Mouse (Mus musculus) midbrain, embryonic 15.5 days (tissue): ENCODE results near the gene Als2cl. TPM values are rescaled to one million over a fixed set of nuclear protein-coding genes. Genes with fewer than 3 reads are reported as not detected.

Experiments used
- ATAC-seq: fragments of 200-750 bp; cut with Nextera tagmentation; replicated peaks from 2 replicates; pipeline ENCODE4 v1.8.0; 2017; ENCODE audit warnings: moderate TSS enrichment
- H3K27ac ChIP-seq: fragments of 300-500 bp; sonication (generic); 2 replicates; pipeline ENCODE4 v1.5.1; 2015; ENCODE audit warnings: mild to moderate bottlenecking, inconsistent platforms
- H3K27me3 ChIP-seq: fragments of 300-500 bp; sonication (generic); replicated peaks from 2 replicates; pipeline ENCODE4 v1.6.1; 2015; ENCODE audit warnings: inconsistent platforms
- H3K36me3 ChIP-seq: fragments of 300-500 bp; sonication (generic); replicated peaks from 2 replicates; pipeline ENCODE4 v1.6.1; 2015; ENCODE audit warnings: inconsistent platforms
- H3K4me1 ChIP-seq: fragments of 300-500 bp; sonication (generic); 2 replicates; pipeline ENCODE4 v1.6.1; 2015; ENCODE audit warnings: inconsistent platforms
- H3K4me2 ChIP-seq: fragments of 300-500 bp; sonication (generic); 2 replicates; pipeline ENCODE4 v1.6.1; 2015; ENCODE audit warnings: inconsistent platforms, mild to moderate bottlenecking, moderate library complexity
- H3K4me3 ChIP-seq: fragments of 300-500 bp; sonication (generic); 2 replicates; pipeline ENCODE4 v1.5.1; 2015; ENCODE audit warnings: mild to moderate bottlenecking, inconsistent platforms
- H3K9ac ChIP-seq: fragments of 300-500 bp; sonication (generic); 2 replicates; pipeline ENCODE4 v1.6.1; 2015; ENCODE audit warnings: mild to moderate bottlenecking, inconsistent platforms
- H3K9me3 ChIP-seq: fragments of 300-500 bp; sonication (generic); 2 replicates; pipeline ENCODE4 v1.6.1; 2016; ENCODE audit warnings: inconsistent platforms
- WGBS: fragments of 180-500 bp; shearing (Covaris S2); methylation state at CpG from one replicate; pipeline ENCODE4 v1.1.7; 2015; ENCODE audit warnings: mixed read lengths; 5-methylcytosine and 5-hydroxymethylcytosine counted together
- polyA plus RNA-seq: library from polyadenylated mRNA; unstranded; fragments of >200 nt; fragmentation: Nextera tagmentation; extraction: Ambion mirVana; gene quantifications from 2 replicates; pipeline ENCODE4 v1.2.1, GENCODE M21; 2015

The Als2cl gene
- polyA plus RNA-seq, 1 experiment from 2014 or later, result 1.2 TPM

DNA sequence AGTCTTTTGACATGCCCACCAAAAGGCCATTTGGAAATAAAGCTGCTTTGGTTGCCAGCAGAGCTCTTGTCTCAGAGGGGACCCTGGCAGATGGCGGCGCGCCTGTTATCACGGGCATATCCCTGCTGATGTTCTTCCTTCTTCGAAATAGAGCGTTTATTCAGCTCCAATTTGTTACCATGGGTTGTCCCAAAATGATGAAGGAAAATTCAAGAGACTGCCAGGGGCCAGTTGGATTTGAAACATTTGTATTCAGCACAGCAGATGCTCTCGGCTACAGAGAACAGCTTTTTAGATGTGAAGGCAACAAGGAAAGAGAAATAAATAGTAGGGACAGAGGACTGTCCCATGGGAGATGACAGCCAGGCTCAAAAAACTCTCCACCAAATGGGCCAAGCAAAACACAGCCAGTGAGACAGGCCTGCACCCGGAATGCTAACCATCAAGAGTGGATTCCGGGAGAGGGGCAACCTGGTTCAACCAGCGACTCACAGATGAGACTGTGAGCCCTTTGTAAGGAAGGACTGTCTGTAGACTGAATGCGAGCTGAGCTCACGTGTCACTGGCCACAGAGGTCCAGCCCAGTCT is 54.3 kb downstream of the Als2cl start:
- Histone ChIP-seq H3K27ac (peak overlapping the region; percentile 55), H3K9ac (no peak overlapping the region), H3K4me2 (no peak overlapping the region), H3K4me1 (0 out of 2 replicates have a peak, but pooled peaks cover 6% of the 10 kb centered on the region), H3K36me3 (no peaks in the 10 kb centered on the region), H3K4me3 (no peak overlapping the region), H3K27me3 (no peaks in the 10 kb centered on the region), H3K9me3 (no peaks in the 10 kb centered on the region)
- ATAC-seq, result no peak
- 62% methylated on average over 12 of the region's 12 CpGs for WGBS

DNA sequence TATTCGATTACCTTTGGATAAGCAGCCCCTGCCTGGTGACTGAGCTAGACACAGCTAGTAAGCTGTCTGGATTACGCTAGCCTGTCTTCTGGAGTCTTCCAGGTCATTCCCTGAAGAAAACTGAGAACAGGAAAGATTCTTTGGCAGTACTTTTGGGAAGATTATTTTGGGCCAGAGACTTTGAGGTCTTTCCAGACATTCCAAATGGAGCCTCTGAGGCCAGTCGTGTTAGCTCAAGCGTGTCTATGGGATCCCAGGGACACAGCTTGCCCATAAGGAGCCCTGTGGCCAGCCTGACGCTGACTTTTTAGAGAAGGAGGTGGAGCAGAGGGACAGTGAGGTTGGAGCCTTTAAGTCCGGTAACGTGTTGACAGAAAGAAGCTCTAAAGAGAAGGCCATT is 56.3 kb downstream of the Als2cl start:
- H3K4me3 ChIP-seq, result no peak overlapping the region
- H3K9ac ChIP-seq, result no peak overlapping the region
- H3K36me3 ChIP-seq, result no peaks in the 10 kb centered on the region
- ATAC-seq, result no peak
- no peak overlapping the region for H3K27ac ChIP-seq
- H3K4me1 ChIP-seq, result 0 out of 2 replicates have a peak, but pooled peaks cover 6% of the 10 kb centered on the region
- no peaks in the 10 kb centered on the region for H3K9me3 ChIP-seq
- WGBS, result 77% methylated on average over 7 of the region's 7 CpGs
- no peak overlapping the region for H3K4me2 ChIP-seq
- H3K27me3 ChIP-seq, result no peaks in the 10 kb centered on the region

DNA sequence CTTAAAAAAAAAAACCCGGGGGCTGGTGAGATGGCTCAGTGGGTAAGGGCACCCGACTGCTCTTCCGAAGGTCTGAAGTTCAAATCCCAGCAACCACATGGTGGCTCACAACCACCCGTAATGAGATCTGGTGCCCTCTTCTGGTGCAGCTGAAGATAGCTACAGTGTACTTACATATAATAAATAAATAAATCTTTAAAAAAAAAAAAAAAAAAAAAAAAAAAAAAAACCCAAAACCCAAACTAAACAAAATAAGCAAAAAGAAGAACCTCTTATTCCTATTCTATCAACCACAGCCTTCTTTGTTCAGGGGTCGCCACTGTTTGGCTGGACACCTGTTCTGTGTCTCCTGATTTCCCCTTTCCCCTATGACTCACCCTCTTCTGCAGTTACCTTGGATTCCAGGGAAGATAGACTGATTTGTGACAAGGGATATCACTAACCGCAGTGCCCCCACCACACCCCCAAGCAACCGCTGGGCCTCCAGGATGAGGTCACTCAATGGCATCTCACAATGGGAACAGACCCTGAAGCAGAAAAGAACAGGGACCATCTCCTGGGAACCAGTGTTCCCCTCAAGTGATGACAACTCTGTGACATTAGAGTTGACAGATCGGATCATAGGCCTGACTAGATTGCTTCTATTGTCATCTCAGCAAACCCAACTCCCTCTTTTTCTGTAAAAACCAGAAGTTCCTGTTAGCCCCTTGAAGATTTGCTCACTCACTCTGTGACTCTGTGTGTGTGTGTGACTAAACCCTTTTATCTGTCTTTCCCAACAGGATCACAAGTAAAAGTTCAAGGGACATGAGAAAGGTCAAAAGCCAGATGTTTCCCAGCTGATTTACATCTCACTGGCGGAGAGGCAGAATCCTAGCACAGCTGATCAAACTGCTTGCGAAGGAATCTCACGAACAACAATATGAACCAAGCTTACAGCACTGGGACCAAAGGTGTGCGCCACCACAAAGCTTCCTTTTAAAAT is 58.1 kb downstream of the Als2cl start:
- Histone ChIP-seq H3K27me3 (no peaks in the 10 kb centered on the region), H3K4me1 (0 out of 2 replicates have a peak, but pooled peaks cover 6% of the 10 kb centered on the region), H3K36me3 (no peaks in the 10 kb centered on the region), H3K9ac (no peak overlapping the region), H3K4me3 (no peak overlapping the region), H3K9me3 (no peaks in the 10 kb centered on the region), H3K4me2 (no peak overlapping the region), H3K27ac (no peak overlapping the region)
- 67% methylated on average over 12 of the region's 12 CpGs for WGBS
- ATAC-seq, result no peak

DNA sequence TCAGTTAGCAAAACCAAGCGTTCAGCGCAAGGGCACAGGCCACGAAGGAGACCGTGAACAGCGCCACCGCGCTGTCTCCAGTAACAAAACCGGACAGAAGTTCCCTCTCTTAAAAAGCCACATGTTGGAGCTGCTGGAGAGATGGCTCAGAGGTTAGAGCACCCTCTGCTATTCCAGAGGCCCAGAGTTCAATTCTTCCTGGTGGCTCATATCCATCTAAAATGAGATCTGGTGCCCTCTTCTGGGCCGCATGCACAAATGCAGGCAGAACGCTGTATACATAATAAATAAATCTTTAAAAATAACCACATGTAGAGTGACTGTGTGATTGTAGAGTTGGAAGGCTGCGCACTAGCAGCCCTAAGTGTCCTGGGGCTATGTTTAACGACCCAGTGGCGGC is 64.6 kb downstream of the Als2cl start:
- Histone ChIP-seq H3K4me3 (no peak overlapping the region), H3K4me1 (peaks cover 13% of the 10 kb centered on the region), H3K36me3 (no peaks in the 10 kb centered on the region), H3K4me2 (no peak overlapping the region), H3K9ac (no peak overlapping the region), H3K9me3 (no peaks in the 10 kb centered on the region), H3K27ac (no peak overlapping the region), H3K27me3 (peaks cover 14% of the 10 kb centered on the region)
- no peak for ATAC-seq
- WGBS, result 31% methylated on average over 13 of the region's 13 CpGs

DNA sequence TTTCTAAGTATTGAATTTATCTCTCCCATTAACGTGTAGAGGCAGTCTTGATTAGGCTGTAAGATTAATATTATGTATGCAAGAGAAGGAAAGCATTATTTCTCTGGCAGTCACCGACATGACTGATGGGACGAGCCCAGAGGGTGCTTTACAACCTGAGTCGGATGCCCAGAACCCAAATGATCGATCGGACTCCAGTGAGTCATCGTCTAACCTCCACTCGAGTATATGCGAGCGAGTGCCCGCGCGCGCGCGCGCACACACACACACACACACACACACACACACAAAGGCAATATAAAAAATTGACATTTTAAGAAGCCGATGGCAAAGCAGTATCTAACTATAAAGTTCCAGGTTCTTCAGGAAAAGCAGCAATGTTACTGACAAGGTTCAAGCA is 65.7 kb downstream of the Als2cl start:
- Histone ChIP-seq H3K36me3 (no peaks in the 10 kb centered on the region), H3K27ac (no peak overlapping the region), H3K4me2 (no peak overlapping the region), H3K9me3 (no peaks in the 10 kb centered on the region), H3K4me3 (no peak overlapping the region), H3K27me3 (peaks cover 14% of the 10 kb centered on the region), H3K4me1 (peaks cover 13% of the 10 kb centered on the region), H3K9ac (no peak overlapping the region)
- ATAC-seq, result no peak
- 33% methylated on average over 18 of the region's 18 CpGs for WGBS

DNA sequence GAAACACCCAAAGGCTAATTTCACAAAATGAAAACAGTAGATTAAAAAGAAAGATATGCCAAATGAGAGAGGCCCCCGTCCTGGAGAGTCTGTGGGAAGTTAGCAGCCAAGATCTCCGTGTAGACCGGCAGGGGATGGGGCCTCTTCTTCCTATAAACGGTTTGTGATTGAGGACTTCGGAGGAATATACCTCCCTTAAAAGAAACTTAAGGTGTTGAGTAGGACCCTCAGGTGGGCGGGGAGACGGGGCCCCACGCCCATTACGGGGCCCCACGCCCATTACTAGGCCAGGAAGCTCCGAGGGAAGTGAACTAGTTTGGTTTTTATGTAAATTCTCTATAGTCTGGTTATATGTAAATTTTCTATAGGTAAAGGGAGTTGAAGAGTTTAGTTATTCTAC is 66.3 kb downstream of the Als2cl start, which contains the start of gene Tdgf1:
Gene Tdgf1, minus strand, starts transcription at position 233 of the 400 bp plus-strand sequence.
- Histone ChIP-seq H3K27ac (no peak within 1 kb of the TSS), H3K27me3 (peaks cover 14% of the 10 kb centered on the region), H3K9ac (no peak within 1 kb of the TSS), H3K4me2 (no peak within 1 kb of the TSS), H3K9me3 (no peaks in the 10 kb centered on the region), H3K4me3 (no peak within 1 kb of the TSS), H3K4me1 (peaks cover 13% of the 10 kb centered on the region), H3K36me3 (no peaks in the 10 kb centered on the region)
- WGBS, result 19% methylated on average over 11 of the region's 11 CpGs
- ATAC-seq, result no peak

DNA sequence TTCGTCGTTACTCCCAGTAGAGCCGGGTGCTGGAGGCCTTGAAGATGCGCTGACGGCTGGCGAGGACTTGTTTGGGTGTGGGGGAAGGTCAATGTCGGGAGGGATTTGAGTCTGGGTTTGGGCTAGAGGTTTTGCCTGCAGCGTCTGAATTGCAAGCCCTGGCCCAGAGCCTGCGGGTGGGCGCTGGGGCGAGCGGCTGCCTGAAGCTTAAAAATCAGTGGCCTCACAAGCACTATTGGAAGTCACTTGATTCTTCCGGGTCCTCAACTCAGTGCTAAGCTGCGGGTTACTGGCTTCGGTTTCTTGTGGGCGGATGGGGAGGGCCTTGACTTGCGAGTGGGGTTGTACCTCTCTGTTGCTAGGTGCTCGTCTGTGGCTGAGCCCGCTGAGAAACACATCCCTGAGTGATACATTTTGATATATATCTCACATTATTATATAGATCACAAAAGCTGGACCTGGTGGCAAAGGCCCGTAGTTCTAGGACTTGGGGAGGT is 66.9 kb downstream of the Als2cl start:
- Histone ChIP-seq H3K4me1 (peaks cover 13% of the 10 kb centered on the region), H3K9me3 (no peaks in the 10 kb centered on the region), H3K27ac (no peak overlapping the region), H3K4me3 (no peak overlapping the region), H3K27me3 (peaks cover 14% of the 10 kb centered on the region), H3K9ac (no peak overlapping the region), H3K4me2 (no peak overlapping the region), H3K36me3 (no peaks in the 10 kb centered on the region)
- 9% methylated on average over 20 of the region's 20 CpGs for WGBS
- no peak for ATAC-seq

DNA sequence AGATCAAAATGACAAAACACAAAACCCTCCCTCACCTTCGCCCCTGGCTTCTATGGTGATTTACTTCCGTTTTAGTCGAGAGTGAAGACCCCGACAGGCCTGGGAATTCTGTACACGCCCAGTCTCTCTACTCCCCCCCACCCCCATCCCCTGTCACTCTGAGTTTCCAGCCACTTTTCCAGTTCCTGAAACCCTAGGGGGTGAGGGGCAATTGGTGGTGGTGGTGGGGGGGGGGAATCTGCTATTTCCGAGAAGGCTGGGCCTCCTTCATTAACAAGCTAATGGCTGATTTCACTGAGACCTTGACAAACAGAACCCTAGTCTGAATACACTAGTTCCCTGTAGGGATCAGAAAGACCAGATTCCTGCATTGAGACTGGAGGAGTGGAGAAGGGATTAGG is 67.6 kb downstream of the Als2cl start:
- no peak overlapping the region for H3K9ac ChIP-seq
- no peak for ATAC-seq
- no peak overlapping the region for H3K4me3 ChIP-seq
- no peaks in the 10 kb centered on the region for H3K36me3 ChIP-seq
- 7% methylated on average over 6 of the region's 6 CpGs for WGBS
- no peaks in the 10 kb centered on the region for H3K9me3 ChIP-seq
- no peak overlapping the region for H3K27ac ChIP-seq
- peaks cover 14% of the 10 kb centered on the region for H3K27me3 ChIP-seq
- H3K4me1 ChIP-seq, result peaks cover 13% of the 10 kb centered on the region
- no peak overlapping the region for H3K4me2 ChIP-seq

DNA sequence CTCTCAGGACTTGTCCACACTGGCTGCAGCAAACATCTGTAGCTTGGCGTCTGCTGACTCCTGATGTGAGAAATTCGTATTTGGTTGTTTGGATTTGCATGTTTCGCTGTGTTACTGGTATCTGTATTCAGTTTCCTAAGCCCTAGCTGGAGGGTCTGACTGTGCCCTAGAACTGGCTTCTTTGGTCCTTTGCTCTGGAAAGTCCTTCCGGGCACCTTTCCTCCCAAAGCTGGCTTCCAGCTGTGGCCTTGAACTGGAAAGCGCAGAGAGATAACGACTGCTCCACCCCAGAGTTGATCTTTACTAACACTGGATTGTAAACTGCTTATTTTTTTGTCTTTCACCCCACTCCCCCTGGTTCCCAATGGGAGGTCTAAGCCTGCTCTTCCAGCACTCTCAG is 68.2 kb downstream of the Als2cl start:
- H3K27ac ChIP-seq, result no peak overlapping the region
- H3K9ac ChIP-seq, result no peak overlapping the region
- ATAC-seq, result no peak
- no peak overlapping the region for H3K4me2 ChIP-seq
- 38% methylated on average over 6 of the region's 6 CpGs for WGBS
- peaks cover 16% of the 10 kb centered on the region for H3K27me3 ChIP-seq
- H3K4me3 ChIP-seq, result no peak overlapping the region
- H3K36me3 ChIP-seq, result no peaks in the 10 kb centered on the region
- no peaks in the 10 kb centered on the region for H3K9me3 ChIP-seq
- peaks cover 15% of the 10 kb centered on the region for H3K4me1 ChIP-seq

DNA sequence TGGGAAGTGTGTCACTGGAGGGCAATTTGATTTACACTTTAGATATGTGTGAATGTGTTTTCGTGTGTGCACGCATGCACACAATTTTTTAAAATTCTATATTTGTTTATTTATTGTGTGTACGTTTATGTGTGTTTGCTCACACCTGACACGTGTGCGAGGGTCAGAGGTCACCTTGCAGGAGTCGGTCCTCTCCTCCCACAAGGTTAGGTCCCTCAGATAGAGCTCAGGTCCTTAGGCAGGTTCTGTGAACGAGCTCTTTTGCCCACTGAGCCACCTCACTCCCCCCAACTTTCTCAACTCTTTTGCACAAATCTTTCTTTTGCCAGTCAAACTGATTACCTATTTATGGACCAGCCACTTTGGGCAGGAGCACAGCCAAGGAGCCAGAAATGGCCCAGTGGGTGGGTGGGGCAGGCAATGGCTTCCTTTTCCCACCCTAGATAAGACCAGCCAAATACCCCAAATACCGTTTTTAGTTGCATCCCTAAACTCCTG is 69.2 kb downstream of the Als2cl start:
- H3K9ac ChIP-seq, result no peak overlapping the region
- no peaks in the 10 kb centered on the region for H3K9me3 ChIP-seq
- no peaks in the 10 kb centered on the region for H3K36me3 ChIP-seq
- no peak overlapping the region for H3K4me2 ChIP-seq
- 70% methylated on average over 8 of the region's 8 CpGs for WGBS
- H3K27ac ChIP-seq, result no peak overlapping the region
- ATAC-seq, result no peak
- H3K27me3 ChIP-seq, result peaks cover 16% of the 10 kb centered on the region
- no peak overlapping the region for H3K4me3 ChIP-seq
- peaks cover 18% of the 10 kb centered on the region for H3K4me1 ChIP-seq

DNA sequence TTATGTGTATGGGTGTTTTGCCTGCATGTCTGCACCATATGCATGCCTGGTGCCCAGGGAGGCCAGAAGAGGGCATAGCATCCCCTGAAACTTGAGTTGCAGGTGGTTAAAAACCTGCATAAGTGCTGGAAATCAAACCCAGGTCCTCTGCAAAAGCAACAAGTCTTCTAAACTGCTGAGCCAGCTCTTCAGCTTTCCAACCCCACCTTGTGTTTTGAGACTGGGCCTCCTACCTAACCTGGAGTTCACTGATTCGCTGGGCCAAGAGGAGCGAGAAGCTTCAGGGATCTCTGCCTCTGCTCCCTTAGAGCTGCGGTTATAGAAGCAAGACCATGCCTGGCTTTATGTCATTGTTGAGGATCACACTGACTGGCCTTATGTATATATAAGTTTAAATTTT is 70.4 kb downstream of the Als2cl start:
- H3K4me3 ChIP-seq, result no peak overlapping the region
- H3K9me3 ChIP-seq, result no peaks in the 10 kb centered on the region
- no peak overlapping the region for H3K4me2 ChIP-seq
- H3K4me1 ChIP-seq, result peaks cover 25% of the 10 kb centered on the region
- 94% methylated on average over 3 of the region's 3 CpGs for WGBS
- H3K27ac ChIP-seq, result no peak overlapping the region
- H3K36me3 ChIP-seq, result no peaks in the 10 kb centered on the region
- no peak for ATAC-seq
- no peak overlapping the region for H3K9ac ChIP-seq
- H3K27me3 ChIP-seq, result peaks cover 12% of the 10 kb centered on the region
